Mouse (Mus musculus) kidney, postnatal 4 days (tissue): ENCODE data around the gene Yae1d1.
A peak's percentile ranks its signal among the peaks of the same experiment; 100 is the strongest.
"Not testable (repeated sequence)": the region's sequence is repeated elsewhere in the genome, so short reads cannot be mapped to it uniquely, and the experiment has no call there.

ENCODE experiments used
- DNase-seq, 2 experiments: peaks; one replicate each; pipeline ENCODE4 v3.0.0; 2021; ENCODE audit warnings: mixed read lengths in 2 of 2

The Yae1d1 gene

GRCm38 (mm10) chr13:17992697-17993514 is at the start of gene Yae1d1:
Gene Yae1d1, minus strand, starts transcription at chr13:17993349.
- DNase-seq = peak; percentile 98

DNA sequence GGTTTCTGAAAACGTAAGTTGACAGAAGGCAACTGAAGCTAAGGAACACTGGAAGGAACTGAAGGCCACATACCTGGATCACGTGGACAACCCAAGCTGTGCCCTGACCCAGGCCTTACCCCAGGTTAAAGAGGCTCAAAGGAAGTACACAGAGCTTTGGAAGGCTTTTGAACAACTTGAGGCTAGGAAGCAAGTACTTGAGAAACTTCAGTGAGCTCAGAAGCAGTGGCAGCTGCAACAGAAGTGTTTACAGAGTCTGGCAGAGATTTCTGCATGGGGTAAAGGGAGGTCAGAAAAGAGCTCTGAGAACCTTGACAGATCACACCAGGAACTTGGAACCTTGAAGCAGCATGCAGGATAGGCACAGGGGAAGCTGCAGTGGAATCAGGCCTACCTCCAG is 45.7 kb upstream of the Yae1d1 start:
- no peak for DNase-seq

GRCm38 (mm10) chr13:18016604-18017003 is 23.5 kb upstream of the Yae1d1 start:
- no peak for DNase-seq

DNA sequence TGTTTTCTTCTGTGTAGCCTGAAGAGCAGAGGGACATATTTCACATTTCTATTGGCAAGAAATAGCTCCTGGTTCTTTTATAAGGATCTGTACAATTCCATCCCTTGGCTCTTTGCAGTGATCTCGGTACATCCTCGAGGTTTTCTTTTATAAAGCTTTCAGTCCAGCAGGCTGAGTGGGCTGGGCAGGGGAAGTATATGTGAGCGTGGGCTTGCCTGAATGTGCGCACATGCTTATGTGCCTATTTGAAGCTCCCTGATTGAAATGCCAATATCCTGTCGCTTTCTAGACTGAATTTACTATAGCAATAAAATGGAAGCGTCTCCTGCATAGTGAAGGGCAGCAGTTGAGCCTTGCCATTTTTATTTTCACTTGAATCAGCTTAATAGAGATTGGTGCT is 20.1 kb upstream of the Yae1d1 start:
- DNase-seq = no peak

DNA sequence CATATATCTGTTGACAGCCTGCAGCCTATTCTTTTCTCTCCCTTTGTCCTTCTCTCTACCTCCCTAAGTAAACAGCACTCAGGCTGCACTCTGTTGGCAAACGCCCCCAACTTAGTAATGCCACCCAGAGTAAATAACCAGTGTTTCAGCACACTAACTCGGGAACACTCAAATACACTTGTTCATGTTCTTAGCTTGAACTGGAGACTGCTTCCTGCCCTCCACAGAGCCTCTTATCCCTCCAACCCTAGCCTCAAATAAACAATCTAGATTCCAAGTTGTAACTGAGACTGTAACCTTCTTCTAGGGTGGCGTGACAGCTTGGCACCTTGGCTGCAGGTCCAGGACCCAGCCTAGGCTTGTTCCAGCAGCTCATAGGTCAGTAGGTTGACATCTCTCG is 17.9 kb upstream of the Yae1d1 start:
- no peak for DNase-seq

DNA sequence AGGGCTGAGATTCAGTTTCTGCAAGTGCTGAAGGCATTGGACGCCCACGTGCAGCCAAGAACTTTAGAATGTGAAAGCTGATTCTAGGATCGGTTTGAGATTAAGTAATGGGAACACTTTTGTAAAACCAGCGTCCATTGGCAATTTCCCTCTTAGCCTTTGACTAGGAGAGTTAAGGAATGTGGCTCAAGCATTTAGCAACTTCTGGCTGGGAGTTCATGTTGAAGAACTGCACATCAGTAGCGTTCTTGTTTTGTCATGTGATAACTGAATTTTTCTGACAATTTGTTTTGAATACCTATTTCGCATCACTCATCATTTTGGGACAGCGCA is 332 bp upstream of the Yae1d1 start:
- DNase-seq = no peak

DNA sequence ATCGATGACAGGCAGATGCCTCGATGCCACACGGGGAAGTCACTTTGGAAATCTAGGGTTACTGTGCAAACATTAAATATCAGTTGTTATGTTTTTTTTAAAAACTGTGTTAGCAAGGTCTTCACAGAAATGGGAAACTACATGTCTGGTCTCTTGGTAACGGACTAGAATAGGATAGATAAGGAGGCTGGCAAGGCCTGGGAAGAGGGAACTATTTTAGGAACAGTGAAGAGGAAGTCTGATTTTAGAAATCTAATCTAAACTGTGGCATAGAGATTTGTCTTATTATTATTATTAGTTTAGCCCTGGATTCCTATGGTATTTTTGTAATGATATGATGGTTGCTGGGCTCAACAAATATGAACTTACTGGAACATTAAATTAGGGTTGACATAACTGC is 1.1 kb downstream of the Yae1d1 start:
- no peak for DNase-seq

DNA sequence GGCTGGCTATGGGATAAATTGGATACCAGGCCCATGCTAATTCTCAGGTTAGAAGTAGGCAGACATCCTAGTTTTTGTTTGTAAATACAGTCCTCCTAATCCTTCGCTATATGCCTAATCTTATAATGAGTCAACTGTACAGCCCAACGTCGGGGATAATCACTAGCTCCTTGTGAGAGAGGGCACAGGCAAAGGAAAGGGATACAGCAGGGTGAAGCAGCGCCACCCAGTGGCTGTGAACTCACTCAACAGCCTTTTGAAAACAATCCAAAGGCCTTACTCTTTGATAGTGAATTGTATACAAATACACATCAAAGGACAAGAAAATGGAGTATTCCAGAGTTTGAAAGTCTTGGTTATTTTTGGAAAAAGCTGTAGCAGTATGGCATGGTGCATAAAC is 10.0 kb downstream of the Yae1d1 start:
- DNase-seq = peak; percentile 65 to 68

GRCm38 (mm10) chr13:17982634-17983033 is 10.5 kb downstream of the Yae1d1 start:
- DNase-seq = no peak

- DNase-seq = no peak
Observed at GRCm38 (mm10) chr13:17976854-17977739, 16.1 kb downstream of the Yae1d1 start.

DNA sequence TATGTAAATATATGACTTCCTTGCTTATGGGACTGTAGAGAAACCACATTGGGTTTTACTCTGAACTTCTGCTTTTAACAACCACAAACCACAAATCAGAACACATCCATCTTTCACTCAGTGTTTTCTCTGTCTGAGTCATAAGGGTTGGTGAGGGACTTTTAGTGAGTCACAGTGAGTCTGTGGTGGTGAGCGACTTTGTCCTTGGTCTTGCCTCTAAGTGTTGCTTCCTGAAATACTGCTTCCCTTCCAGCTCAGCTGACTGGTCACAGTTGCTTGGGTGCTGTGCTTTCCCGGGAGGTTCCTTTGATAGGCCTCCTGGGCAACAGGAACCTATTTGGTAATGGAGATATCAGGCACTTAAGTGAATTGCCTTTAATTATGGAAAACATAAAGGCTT is 17.3 kb downstream of the Yae1d1 start:
- DNase-seq = peak in 1 of 2 experiments; percentile 7

- DNase-seq = no peak
Observed at GRCm38 (mm10) chr13:17975457-17975856, 17.7 kb downstream of the Yae1d1 start.

DNA sequence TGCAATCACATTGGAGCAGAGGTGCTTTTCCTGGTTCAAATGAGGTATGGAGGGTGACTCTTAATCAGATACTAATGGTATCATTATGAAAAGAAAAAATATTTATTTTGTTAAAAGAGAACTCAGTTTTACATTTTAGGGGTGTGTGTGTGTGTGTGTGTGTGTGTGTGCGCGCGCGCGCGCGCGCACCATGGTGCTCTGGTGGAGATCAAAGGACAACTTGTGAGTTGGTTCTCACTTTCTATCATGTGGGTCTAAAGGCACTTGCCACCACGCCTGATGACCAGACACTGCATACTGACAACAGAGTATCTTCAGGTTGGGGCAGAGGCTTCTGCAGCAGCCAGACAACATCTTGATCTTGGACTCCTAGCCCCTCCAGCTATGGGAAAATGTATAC is 18.4 kb downstream of the Yae1d1 start:
- DNase-seq = no peak

- DNase-seq = no peak
Observed at GRCm38 (mm10) chr13:17960613-17961012, 32.5 kb downstream of the Yae1d1 start.

DNA sequence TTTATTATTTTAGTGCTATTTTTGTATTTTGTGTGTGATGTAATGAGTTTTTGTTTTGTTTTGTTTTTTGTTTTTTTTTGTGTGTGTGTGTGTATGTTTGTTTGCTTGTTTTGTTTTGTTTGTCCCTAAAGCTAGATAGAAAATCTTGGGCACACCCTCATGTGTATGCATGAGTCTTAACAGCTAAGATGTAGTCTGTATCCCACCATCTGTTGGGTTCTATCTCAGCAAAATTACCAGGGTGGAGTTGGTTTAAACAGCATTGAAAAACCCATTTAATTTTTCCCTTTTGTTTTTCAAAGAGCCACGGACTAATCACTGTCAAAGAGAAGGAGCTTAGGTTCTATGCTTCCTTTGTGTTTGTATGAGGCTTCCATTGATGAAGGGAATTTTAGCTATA is 38.9 kb downstream of the Yae1d1 start:
- DNase-seq = no peak

DNA sequence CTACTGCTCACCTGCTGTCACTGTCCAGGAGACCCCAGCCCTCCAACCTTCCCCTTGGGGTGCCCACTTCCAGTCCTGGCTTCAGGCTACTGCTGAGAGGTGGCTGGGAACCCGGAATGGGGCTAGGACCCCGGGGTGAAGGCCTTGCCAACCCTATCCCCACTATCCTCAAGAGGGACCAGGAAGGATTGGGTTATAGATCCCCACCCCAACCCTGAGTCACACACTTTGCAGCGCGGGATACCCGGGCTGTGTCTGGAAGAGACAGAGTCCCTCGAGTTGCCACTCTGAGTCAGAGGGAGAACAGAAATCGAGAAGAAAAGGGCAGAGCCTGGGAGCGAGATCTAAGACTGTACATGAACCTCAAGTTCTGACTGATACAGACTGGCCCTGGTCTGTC is 42.6 kb downstream of the Yae1d1 start:
- DNase-seq = not testable (repeated sequence)

GRCm38 (mm10) chr13:17949555-17949954 is 43.6 kb downstream of the Yae1d1 start:
- no peak for DNase-seq

- peak; percentile 96 to 97 for DNase-seq
Observed at GRCm38 (mm10) chr13:17944078-17944917, 48.9 kb downstream of the Yae1d1 start, which contains the start of gene Rala. Gene Rala, minus strand, starts transcription at chr13:17944239.

DNA sequence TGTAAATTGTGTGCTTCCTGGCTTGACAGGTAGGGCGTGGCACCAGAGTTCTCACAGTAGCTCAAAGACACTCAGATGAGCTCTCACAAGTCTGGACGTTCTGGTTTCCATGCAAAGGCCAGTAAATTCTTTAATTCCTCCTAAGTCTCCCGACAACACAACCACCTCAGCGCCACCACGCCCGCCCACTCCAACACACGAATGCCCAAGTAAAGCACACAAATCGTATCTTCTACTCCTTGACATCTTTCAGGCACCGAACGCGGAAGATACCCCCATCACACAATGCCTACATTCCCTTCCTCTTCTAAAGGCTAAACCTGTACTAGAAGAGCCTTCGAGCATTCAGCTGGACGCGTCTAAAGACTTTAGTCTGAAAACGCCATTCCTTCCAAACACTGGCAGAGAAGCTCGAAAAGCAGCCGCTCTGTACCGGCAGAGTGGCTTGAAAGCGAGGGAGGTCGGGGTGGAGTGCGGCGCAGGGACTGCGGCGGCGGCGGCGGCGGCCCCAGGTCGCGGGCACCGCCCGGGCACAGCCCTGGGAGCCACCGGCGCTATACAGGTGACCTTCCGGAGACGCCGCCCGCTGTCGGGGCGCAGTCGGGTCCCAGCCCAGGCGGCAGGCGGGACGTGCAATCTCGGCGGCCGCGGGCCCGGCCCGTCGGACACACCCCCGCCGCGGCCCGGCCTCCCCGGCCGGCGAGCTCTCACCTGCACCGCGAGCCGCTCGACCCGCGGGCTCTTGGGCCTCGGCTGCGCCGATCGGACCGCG is 49.7 kb downstream of the Yae1d1 start:
- peak; percentile 29 to 52 for DNase-seq

- DNase-seq = no peak
Observed at GRCm38 (mm10) chr13:17942338-17942737, 50.8 kb downstream of the Yae1d1 start.
